Comparison of ENCODE assay signal across 8 mouse cellular contexts in genomic region chr4:47473586-47473967, GRCm38 (mm10). TPM values are rescaled to one million over a fixed set of nuclear protein-coding genes. Genes with fewer than 3 reads are reported as not detected.
DNase-seq lines count a peak whose midpoint lies in the region; ATAC-seq lines count a peak whose summit lies in the region.

No protein-coding gene starts in this region.

- peak overlapping the region; percentile 58 for H3K4me2 ChIP-seq in embryonic facial prominence, embryonic 15.5 days (replicated peaks)
- peak overlapping the region; percentile 54 for H3K4me2 ChIP-seq in midbrain, embryonic 16.5 days (ENCODE audit: low read length)

- 1% methylated on average over 10 of the region's 14 CpGs for WGBS in embryonic facial prominence, embryonic 15.5 days
- WGBS in limb, embryonic 10.5 days = 4% methylated on average over 12 of the region's 14 CpGs
- 1% methylated on average over 9 of the region's 14 CpGs for WGBS in midbrain, embryonic 16.5 days

- H3K27me3 ChIP-seq in embryonic facial prominence, embryonic 15.5 days = no peaks in the 10 kb centered on the region
- no peaks in the 10 kb centered on the region for H3K27me3 ChIP-seq in limb, embryonic 10.5 days (ENCODE audit: low read depth, poor library complexity, severe bottlenecking)
- H3K27me3 ChIP-seq in midbrain, embryonic 16.5 days (ENCODE audit: control insufficient read depth, insufficient read depth, low read depth, low read length) = no peaks in the 10 kb centered on the region

- peak overlapping the region; percentile 66 for H3K9ac ChIP-seq in embryonic facial prominence, embryonic 15.5 days
- peak overlapping the region; percentile 93 for H3K9ac ChIP-seq in midbrain, embryonic 16.5 days (ENCODE audit: low read depth, low read length)

- H3K36me3 ChIP-seq in embryonic facial prominence, embryonic 15.5 days = peaks cover 62% of the 10 kb centered on the region
- H3K36me3 ChIP-seq in limb, embryonic 10.5 days = peaks cover 67% of the 10 kb centered on the region
- peaks cover 37% of the 10 kb centered on the region for H3K36me3 ChIP-seq in midbrain, embryonic 16.5 days (ENCODE audit: control insufficient read depth, insufficient read depth, low read length)

- H3K4me3 ChIP-seq in embryonic facial prominence, embryonic 15.5 days (replicated peaks) = peak overlapping the region; percentile 62
- H3K4me3 ChIP-seq in limb, embryonic 10.5 days = peak overlapping the region; percentile 89
- H3K4me3 ChIP-seq in midbrain, embryonic 16.5 days (ENCODE audit: low read depth, low read length) = peak overlapping the region; percentile 89

- peak; percentile 25 for DNase-seq in cerebellum, adult 8-10 months
- DNase-seq in cerebellum, postnatal 4 days (ENCODE audit: low spot score in 2 of 2) = no peak
- peak; percentile 48 for DNase-seq in 3T3-L1 (ENCODE audit: low read depth, low spot score)
- no peak for DNase-seq in limb, embryonic 10.5 days (ENCODE audit: low spot score)
- no peak for DNase-seq in gastrocnemius, postnatal 36 days

- intact Hi-C loops in gastrocnemius, postnatal 36 days (cut with DNase I) = loop anchor here (5.0 to 10.0 kb wide), 2 partner anchors 36 to 571 kb away; partner anchors contain the start of gene Nr4a3

- ATAC-seq in embryonic facial prominence, embryonic 15.5 days (ENCODE audit: insufficient number of reproducible peaks, low FRiP score, low TSS enrichment, low read depth) = no peak
- ATAC-seq in midbrain, embryonic 16.5 days = peak; percentile 5; the same call in 1 of the 2 replicates
- ATAC-seq in CD4-positive, CD25-positive, alpha-beta regulatory T cell, adult 4 months = no peak

- peaks cover 20% of the 10 kb centered on the region for H3K4me1 ChIP-seq in embryonic facial prominence, embryonic 15.5 days
- peaks cover 16% of the 10 kb centered on the region for H3K4me1 ChIP-seq in limb, embryonic 10.5 days
- H3K4me1 ChIP-seq in midbrain, embryonic 16.5 days (ENCODE audit: control insufficient read depth, insufficient read depth, low read length) = peaks cover 21% of the 10 kb centered on the region

- peak overlapping the region; percentile 95 for H3K27ac ChIP-seq in embryonic facial prominence, embryonic 15.5 days (replicated peaks)
- H3K27ac ChIP-seq in limb, embryonic 10.5 days = peak overlapping the region; percentile 94
- H3K27ac ChIP-seq in midbrain, embryonic 16.5 days (ENCODE audit: low read length) = peak overlapping the region; percentile 97

- peaks cover 13% of the 10 kb centered on the region; the same call in 1 of the 2 replicates for H3K9me3 ChIP-seq in embryonic facial prominence, embryonic 15.5 days (replicated peaks)
- H3K9me3 ChIP-seq in limb, embryonic 10.5 days (replicated peaks) = no peaks in the 10 kb centered on the region
- peaks cover 10% of the 10 kb centered on the region; the same call in 1 of the 2 replicates for H3K9me3 ChIP-seq in midbrain, embryonic 16.5 days (replicated peaks; ENCODE audit: control insufficient read depth, low read length, poor library complexity, severe bottlenecking)

RNA-seq across cellular contexts. Expression of gene Alg2, which starts 0.6 kb away (rescaled TPM):
- polyA plus RNA-seq in embryonic facial prominence, embryonic 15.5 days (2015; fragmentation: Nextera tagmentation; extraction: Ambion mirVana) = 56.5 and 61.1 TPM in 2 replicates
- 76.8 and 92.2 TPM in 2 replicates for polyA plus RNA-seq in limb, embryonic 10.5 days (2016; fragmentation: Nextera tagmentation; extraction: Ambion mirVana)
- polyA plus RNA-seq in midbrain, embryonic 16.5 days (2015; fragmentation: Nextera tagmentation; extraction: Ambion mirVana) = 341 and 347 TPM in 2 replicates
- total RNA-seq in gastrocnemius, postnatal 36 days (2021) = 10 to 100 TPM in 1 of 2 experiments, 1 to 10 TPM in 1; 8.8 to 13.1 TPM
- 1 to 10 TPM; 8.3 to 9.2 TPM for polyA plus RNA-seq in CD4-positive, CD25-positive, alpha-beta regulatory T cell, adult 4 months (2017; shearing (Covaris generic))

RNA-seq across cellular contexts. Expression of gene Sec61b, which starts 0.9 kb away (rescaled TPM):
- 398 and 413 TPM in 2 replicates for polyA plus RNA-seq in embryonic facial prominence, embryonic 15.5 days (2015; fragmentation: Nextera tagmentation; extraction: Ambion mirVana)
- polyA plus RNA-seq in limb, embryonic 10.5 days (2016; fragmentation: Nextera tagmentation; extraction: Ambion mirVana) = 412 and 434 TPM in 2 replicates
- 241 and 246 TPM in 2 replicates for polyA plus RNA-seq in midbrain, embryonic 16.5 days (2015; fragmentation: Nextera tagmentation; extraction: Ambion mirVana)
- total RNA-seq in gastrocnemius, postnatal 36 days (2021) = 10 to 100 TPM; 41.6 to 55.7 TPM
- 100 to 1,000 TPM; 231 to 289 TPM for polyA plus RNA-seq in CD4-positive, CD25-positive, alpha-beta regulatory T cell, adult 4 months (2017; shearing (Covaris generic))

Comparison
In these comparisons a context has a peak if more than half of its experiments do, and no peak if none do; other contexts are left out.
1. DNase-seq: peak in cerebellum, adult 8-10 months (single experiment) and 3T3-L1 (single experiment); none in cerebellum, postnatal 4 days (0 of 2), limb, embryonic 10.5 days (single experiment) and gastrocnemius, postnatal 36 days (0 of 2).
2. Peak in every context shown above with its lines, with median percentiles within 50 percentile points of each other: H3K27ac ChIP-seq and H3K4me3 ChIP-seq.